Mouse (Mus musculus): Measurements from ENCODE around the gene Tmem256. TPM values are rescaled to one million over a fixed set of nuclear protein-coding genes. Genes with fewer than 3 reads are reported as not detected.

Tmem256 gene
- polyA plus RNA-seq, 1 experiment from 2014 or later: 584 TPM

DNA sequence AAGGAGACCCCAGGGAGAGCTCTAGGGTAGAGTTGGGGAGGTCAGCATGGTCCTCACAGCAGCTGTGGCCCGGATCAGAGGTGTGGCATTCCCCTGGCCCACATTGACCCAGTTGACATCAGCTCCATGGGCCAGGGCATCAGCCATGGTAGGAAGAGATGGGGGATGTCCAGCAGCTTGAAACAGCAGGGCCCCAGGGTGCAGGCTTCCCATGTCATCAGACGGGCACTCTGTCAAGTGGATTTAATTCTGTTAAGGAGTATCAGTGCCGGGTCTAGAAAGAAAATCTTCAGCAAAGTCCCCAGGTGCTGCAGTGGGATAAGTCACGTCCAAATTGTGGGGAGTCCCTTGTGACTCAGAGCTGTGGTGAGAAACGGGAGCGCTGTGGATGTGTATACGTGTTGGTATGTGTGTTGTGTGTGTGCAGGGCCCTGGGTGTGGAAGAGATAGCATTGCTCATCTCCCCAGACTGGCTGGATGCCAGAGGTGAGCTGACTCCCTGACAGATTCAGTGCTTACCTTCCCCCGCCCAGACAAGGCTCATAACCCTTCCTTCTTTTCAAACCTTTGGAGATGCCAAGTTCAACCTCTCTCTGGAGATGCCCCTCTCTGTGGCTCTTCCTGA lies 45.3 kb downstream of the Tmem256 start:
- 80% methylated on average over 8 of the region's 8 CpGs for WGBS
- no peaks in the 10 kb centered on the region for H3K36me3 ChIP-seq (ENCODE audit: control insufficient read depth, insufficient read depth)
- H3K9me3 ChIP-seq (ENCODE audit: control insufficient read depth): no peaks in the 10 kb centered on the region
- no peak overlapping the region for H3K4me3 ChIP-seq (ENCODE audit: low read depth, low read length)
- peaks cover 5% of the 10 kb centered on the region; the same call in 1 of the 2 replicates for H3K4me1 ChIP-seq (replicated peaks; ENCODE audit: control insufficient read depth, insufficient read depth, low read length)
- no peak for TF ChIP-seq CTCF (IDR thresholded peaks at IDR 0.05; ENCODE audit: low read depth)
- H3K27ac ChIP-seq (ENCODE audit: low read depth, low read length): no peak overlapping the region
- H3K27me3 ChIP-seq (replicated peaks; ENCODE audit: control insufficient read depth, insufficient read depth, low read length): no peaks in the 10 kb centered on the region
- no peak for ATAC-seq
- no peak overlapping the region for H3K4me2 ChIP-seq (replicated peaks; ENCODE audit: low read depth)
- no peak overlapping the region for H3K9ac ChIP-seq (ENCODE audit: low read depth, low read length)

DNA sequence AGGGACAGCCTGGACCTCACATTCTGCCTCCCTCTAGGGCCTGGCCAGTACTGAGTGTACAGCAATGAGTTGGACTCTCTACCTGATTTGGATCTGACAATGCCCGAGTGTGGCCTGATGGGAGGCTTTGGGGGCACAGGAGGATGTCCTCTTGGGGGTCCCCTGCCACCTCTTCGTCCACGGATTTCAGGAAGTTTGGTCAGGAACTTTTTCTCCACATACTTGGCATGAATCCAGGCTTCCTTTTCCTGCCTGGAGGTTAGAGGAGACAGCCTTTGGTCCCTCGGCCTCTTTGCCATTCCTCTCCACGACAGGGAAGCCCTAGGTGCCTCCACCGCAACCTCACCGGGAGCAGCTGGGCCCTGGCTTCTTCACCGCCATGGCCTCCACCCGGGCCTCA lies 45.9 kb downstream of the Tmem256 start:
- WGBS: 56% methylated on average over 9 of the region's 9 CpGs
- Histone ChIP-seq H3K4me3 (ENCODE audit: low read depth, low read length) (no peak overlapping the region), H3K4me1 (replicated peaks; ENCODE audit: control insufficient read depth, insufficient read depth, low read length) (peaks cover 5% of the 10 kb centered on the region; the same call in 1 of the 2 replicates), H3K36me3 (ENCODE audit: control insufficient read depth, insufficient read depth) (no peaks in the 10 kb centered on the region), H3K27ac (ENCODE audit: low read depth, low read length) (no peak overlapping the region), H3K9ac (ENCODE audit: low read depth, low read length) (no peak overlapping the region), H3K27me3 (replicated peaks; ENCODE audit: control insufficient read depth, insufficient read depth, low read length) (no peaks in the 10 kb centered on the region), H3K9me3 (ENCODE audit: control insufficient read depth) (no peaks in the 10 kb centered on the region), H3K4me2 (replicated peaks; ENCODE audit: low read depth) (no peak overlapping the region)
- ATAC-seq: no peak
- no peak for TF ChIP-seq CTCF (IDR thresholded peaks at IDR 0.05; ENCODE audit: low read depth)

DNA sequence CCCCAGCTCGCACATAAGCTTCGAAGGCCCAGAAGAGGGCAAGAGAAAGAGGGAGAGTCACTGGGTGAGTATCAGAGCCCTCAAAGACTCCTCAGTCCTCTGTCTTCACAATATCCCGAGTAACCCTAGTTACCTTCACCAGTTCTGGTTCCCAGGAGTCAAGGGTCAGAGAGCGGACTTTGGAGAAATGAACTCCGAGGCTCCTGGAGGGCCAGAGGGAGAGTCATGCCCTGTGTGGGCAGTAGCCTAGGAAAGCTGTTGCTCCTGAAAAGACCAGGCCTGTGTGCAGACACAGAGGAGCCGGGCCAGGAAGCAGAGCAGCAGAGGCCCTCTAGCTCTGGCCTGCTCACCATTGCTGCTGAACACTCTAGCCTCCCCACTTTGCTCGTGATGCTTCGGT lies 46.3 kb downstream of the Tmem256 start:
- no peaks in the 10 kb centered on the region for H3K9me3 ChIP-seq (ENCODE audit: control insufficient read depth)
- H3K4me1 ChIP-seq (replicated peaks; ENCODE audit: control insufficient read depth, insufficient read depth, low read length): peaks cover 5% of the 10 kb centered on the region; the same call in 1 of the 2 replicates
- H3K27me3 ChIP-seq (replicated peaks; ENCODE audit: control insufficient read depth, insufficient read depth, low read length): no peaks in the 10 kb centered on the region
- no peak for TF ChIP-seq CTCF (IDR thresholded peaks at IDR 0.05; ENCODE audit: low read depth)
- H3K36me3 ChIP-seq (ENCODE audit: control insufficient read depth, insufficient read depth): no peaks in the 10 kb centered on the region
- no peak overlapping the region for H3K4me3 ChIP-seq (ENCODE audit: low read depth, low read length)
- WGBS: 76% methylated on average over 8 of the region's 8 CpGs
- H3K9ac ChIP-seq (ENCODE audit: low read depth, low read length): no peak overlapping the region
- ATAC-seq: no peak
- no peak overlapping the region for H3K27ac ChIP-seq (ENCODE audit: low read depth, low read length)
- H3K4me2 ChIP-seq (replicated peaks; ENCODE audit: low read depth): no peak overlapping the region

DNA sequence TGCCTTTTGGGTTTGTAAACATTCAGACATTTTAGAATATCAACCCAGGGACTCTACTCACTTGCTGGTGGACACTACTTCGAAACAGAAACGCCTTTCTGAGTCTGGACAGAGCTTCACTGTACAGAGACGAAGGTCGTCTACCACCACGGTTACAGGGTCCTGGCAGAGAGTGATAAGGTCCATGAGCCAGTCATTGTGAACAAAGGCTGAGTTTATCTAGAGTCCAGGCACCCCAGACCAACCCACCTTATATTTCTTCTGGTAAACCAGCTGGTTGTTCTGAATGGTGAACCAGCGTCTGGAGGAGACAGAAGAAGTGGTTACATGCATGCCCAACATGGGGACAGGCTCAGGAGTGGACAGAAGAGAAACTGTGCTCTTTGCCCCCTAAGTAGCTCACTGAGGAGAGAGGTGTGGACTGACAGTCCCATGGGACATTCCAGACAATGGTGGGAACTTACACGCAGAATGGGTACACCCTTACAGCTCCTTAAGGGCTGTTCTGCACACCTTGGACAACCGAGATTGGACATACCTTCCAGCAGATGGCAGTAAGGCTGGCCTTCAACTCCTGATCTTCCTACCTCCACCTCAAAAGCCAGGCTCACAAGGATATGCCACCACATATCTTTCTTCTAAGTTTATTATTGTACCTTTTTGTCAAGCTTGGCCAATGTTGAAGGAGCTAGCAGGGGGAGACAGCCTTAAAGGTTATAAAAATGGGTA lies 48.8 kb downstream of the Tmem256 start:
- Histone ChIP-seq H3K4me2 (replicated peaks; ENCODE audit: low read depth) (no peak overlapping the region), H3K9ac (ENCODE audit: low read depth, low read length) (no peak overlapping the region), H3K27ac (ENCODE audit: low read depth, low read length) (no peak overlapping the region), H3K27me3 (replicated peaks; ENCODE audit: control insufficient read depth, insufficient read depth, low read length) (no peaks in the 10 kb centered on the region), H3K4me1 (replicated peaks; ENCODE audit: control insufficient read depth, insufficient read depth, low read length) (no peaks in the 10 kb centered on the region), H3K36me3 (ENCODE audit: control insufficient read depth, insufficient read depth) (no peaks in the 10 kb centered on the region), H3K9me3 (ENCODE audit: control insufficient read depth) (no peaks in the 10 kb centered on the region), H3K4me3 (ENCODE audit: low read depth, low read length) (no peak overlapping the region)
- TF ChIP-seq CTCF (IDR thresholded peaks at IDR 0.05; ENCODE audit: low read depth): peak; percentile 84
- 61% methylated on average over 8 of the region's 8 CpGs for WGBS
- 0 out of 2 replicates have a peak, but pooled peaks have one; percentile 29 for ATAC-seq

Small RNAs within 50 kb of the gene (microRNA-seq; reads per million reads assigned to microRNA genes)
- gene Mir6924: not detected

Other genes with a start within 250 kb of the Tmem256 start
- gene Atp1b2, start 232.6 kb upstream of the Tmem256 start, polyA plus RNA-seq (2015; fragmentation: Nextera tagmentation; extraction: Ambion mirVana): 5.9 and 7.5 TPM in 2 replicates
- gene Shbg, start 220.6 kb upstream of the Tmem256 start, polyA plus RNA-seq (2015; fragmentation: Nextera tagmentation; extraction: Ambion mirVana): 0.24 TPM in 1 of 2 replicates, not detected in the other
- gene Sat2, start 216.5 kb upstream of the Tmem256 start, polyA plus RNA-seq (2015; fragmentation: Nextera tagmentation; extraction: Ambion mirVana): 34.1 and 40.3 TPM in 2 replicates
- 9.8 and 10.8 TPM in 2 replicates for gene Fxr2, start 205.5 kb upstream of the Tmem256 start, polyA plus RNA-seq (2015; fragmentation: Nextera tagmentation; extraction: Ambion mirVana)
- not detected in 2 replicates for gene Sox15, start 183.2 kb upstream of the Tmem256 start, polyA plus RNA-seq (2015; fragmentation: Nextera tagmentation; extraction: Ambion mirVana)
- gene Mpdu1, start 175.9 kb upstream of the Tmem256 start, polyA plus RNA-seq (2015; fragmentation: Nextera tagmentation; extraction: Ambion mirVana): 95.7 and 96.6 TPM in 2 replicates
- gene Cd68, start 172.4 kb upstream of the Tmem256 start, polyA plus RNA-seq (2015; fragmentation: Nextera tagmentation; extraction: Ambion mirVana): 20.9 and 21.0 TPM in 2 replicates
- gene Eif4a1, start 166.1 kb upstream of the Tmem256 start, polyA plus RNA-seq (2015; fragmentation: Nextera tagmentation; extraction: Ambion mirVana): 279 and 291 TPM in 2 replicates
- gene Senp3, start 156.4 kb upstream of the Tmem256 start, polyA plus RNA-seq (2015; fragmentation: Nextera tagmentation; extraction: Ambion mirVana): 26.7 and 27.6 TPM in 2 replicates
- gene Tnfsf13, start 152.7 kb upstream of the Tmem256 start, polyA plus RNA-seq (2015; fragmentation: Nextera tagmentation; extraction: Ambion mirVana): 1.6 and 1.8 TPM in 2 replicates
- gene Tnfsf12, start 142.7 kb upstream of the Tmem256 start, polyA plus RNA-seq (2015; fragmentation: Nextera tagmentation; extraction: Ambion mirVana): 6.6 and 7.2 TPM in 2 replicates
- gene Tnfsfm13, start 142.4 kb upstream of the Tmem256 start, polyA plus RNA-seq (2015; fragmentation: Nextera tagmentation; extraction: Ambion mirVana): 4.1 and 4.8 TPM in 2 replicates
- 13.3 and 14.0 TPM in 2 replicates for gene Polr2a, start 79.9 kb upstream of the Tmem256 start, polyA plus RNA-seq (2015; fragmentation: Nextera tagmentation; extraction: Ambion mirVana)
- 0.09 and 0.12 TPM in 2 replicates for gene Slc35g3, start 76.5 kb upstream of the Tmem256 start, polyA plus RNA-seq (2015; fragmentation: Nextera tagmentation; extraction: Ambion mirVana)
- gene Zbtb4, start 72.6 kb upstream of the Tmem256 start, polyA plus RNA-seq (2015; fragmentation: Nextera tagmentation; extraction: Ambion mirVana): 2.1 and 2.4 TPM in 2 replicates
- gene Chrnb1, start 42.6 kb upstream of the Tmem256 start, polyA plus RNA-seq (2015; fragmentation: Nextera tagmentation; extraction: Ambion mirVana): 2.4 and 2.8 TPM in 2 replicates
- gene Fgf11, start 36.7 kb upstream of the Tmem256 start, polyA plus RNA-seq (2015; fragmentation: Nextera tagmentation; extraction: Ambion mirVana): 0.18 and 0.38 TPM in 2 replicates
- gene Tmem102, start 32.9 kb upstream of the Tmem256 start, polyA plus RNA-seq (2015; fragmentation: Nextera tagmentation; extraction: Ambion mirVana): 58.0 and 59.4 TPM in 2 replicates
- gene Gm39566, start 23.2 kb upstream of the Tmem256 start, polyA plus RNA-seq (2015; fragmentation: Nextera tagmentation; extraction: Ambion mirVana): not detected in 2 replicates
- 0.07 TPM in 1 of 2 replicates, not detected in the other for gene Spem2, start 20.0 kb upstream of the Tmem256 start, polyA plus RNA-seq (2015; fragmentation: Nextera tagmentation; extraction: Ambion mirVana)
- not detected in 2 replicates for gene Spem1, start 16.3 kb upstream of the Tmem256 start, polyA plus RNA-seq (2015; fragmentation: Nextera tagmentation; extraction: Ambion mirVana)
- gene Nlgn2, start 730 bp upstream of the Tmem256 start, polyA plus RNA-seq (2015; fragmentation: Nextera tagmentation; extraction: Ambion mirVana): 1.8 and 2.2 TPM in 2 replicates
- gene Plscr3, start 7.9 kb downstream of the Tmem256 start, polyA plus RNA-seq (2015; fragmentation: Nextera tagmentation; extraction: Ambion mirVana): 42.0 and 44.8 TPM in 2 replicates
- gene Tnk1, start 20.2 kb downstream of the Tmem256 start, polyA plus RNA-seq (2015; fragmentation: Nextera tagmentation; extraction: Ambion mirVana): 11.7 and 12.8 TPM in 2 replicates
- gene Tmem95, start 39.5 kb downstream of the Tmem256 start, polyA plus RNA-seq (2015; fragmentation: Nextera tagmentation; extraction: Ambion mirVana): not detected in 2 replicates
- gene Kctd11, start 42.9 kb downstream of the Tmem256 start, polyA plus RNA-seq (2015; fragmentation: Nextera tagmentation; extraction: Ambion mirVana): 4.0 and 4.1 TPM in 2 replicates
- gene Acap1, start 57.0 kb downstream of the Tmem256 start, polyA plus RNA-seq (2015; fragmentation: Nextera tagmentation; extraction: Ambion mirVana): 1.1 TPM in 2 replicates
- gene 2810408A11Rik, start 62.5 kb downstream of the Tmem256 start, polyA plus RNA-seq (2015; fragmentation: Nextera tagmentation; extraction: Ambion mirVana): 3.5 and 3.8 TPM in 2 replicates
- 9.7 and 10.3 TPM in 2 replicates for gene Neurl4, start 62.6 kb downstream of the Tmem256 start, polyA plus RNA-seq (2015; fragmentation: Nextera tagmentation; extraction: Ambion mirVana)
- gene Gps2, start 75.4 kb downstream of the Tmem256 start, polyA plus RNA-seq (2015; fragmentation: Nextera tagmentation; extraction: Ambion mirVana): 40.4 and 42.3 TPM in 2 replicates
- gene Eif5a, start 83.4 kb downstream of the Tmem256 start, polyA plus RNA-seq (2015; fragmentation: Nextera tagmentation; extraction: Ambion mirVana): 716 and 774 TPM in 2 replicates
- 0.42 and 0.43 TPM in 2 replicates for gene Ybx2, start 97.3 kb downstream of the Tmem256 start, polyA plus RNA-seq (2015; fragmentation: Nextera tagmentation; extraction: Ambion mirVana)
- gene Slc2a4, start 109.7 kb downstream of the Tmem256 start, polyA plus RNA-seq (2015; fragmentation: Nextera tagmentation; extraction: Ambion mirVana): 18.3 and 18.7 TPM in 2 replicates
- 1,243 and 1,341 TPM in 2 replicates for gene Cldn7, start 126.3 kb downstream of the Tmem256 start, polyA plus RNA-seq (2015; fragmentation: Nextera tagmentation; extraction: Ambion mirVana)
- gene Ctdnep1, start 142.6 kb downstream of the Tmem256 start, polyA plus RNA-seq (2015; fragmentation: Nextera tagmentation; extraction: Ambion mirVana): 23.2 and 24.1 TPM in 2 replicates
- gene Elp5, start 144.0 kb downstream of the Tmem256 start, polyA plus RNA-seq (2015; fragmentation: Nextera tagmentation; extraction: Ambion mirVana): 56.8 and 57.7 TPM in 2 replicates
- 1,065 and 1,136 TPM in 2 replicates for gene Gabarap, start 152.6 kb downstream of the Tmem256 start, polyA plus RNA-seq (2015; fragmentation: Nextera tagmentation; extraction: Ambion mirVana)
- 32.6 and 37.7 TPM in 2 replicates for gene Phf23, start 157.3 kb downstream of the Tmem256 start, polyA plus RNA-seq (2015; fragmentation: Nextera tagmentation; extraction: Ambion mirVana)
- 9.1 TPM in 2 replicates for gene Dvl2, start 162.1 kb downstream of the Tmem256 start, polyA plus RNA-seq (2015; fragmentation: Nextera tagmentation; extraction: Ambion mirVana)
- 203 and 215 TPM in 2 replicates for gene Acadvl, start 176.9 kb downstream of the Tmem256 start, polyA plus RNA-seq (2015; fragmentation: Nextera tagmentation; extraction: Ambion mirVana)
- gene Dlg4, start 178.4 kb downstream of the Tmem256 start, polyA plus RNA-seq (2015; fragmentation: Nextera tagmentation; extraction: Ambion mirVana): 1.4 and 1.8 TPM in 2 replicates
- not detected in 2 replicates for gene Asgr1, start 215.6 kb downstream of the Tmem256 start, polyA plus RNA-seq (2015; fragmentation: Nextera tagmentation; extraction: Ambion mirVana)

All from intestine, postnatal 0 days (tissue).